Mouse (Mus musculus): ENCODE data around the gene Nhsl1. TPM values are rescaled to one million over a fixed set of nuclear protein-coding genes. Genes with fewer than 3 reads are reported as not detected.

The Nhsl1 gene
- total RNA-seq, 2 experiments from 2014 or later, result 14.5 to 21.3 TPM

- DNase-seq, result no peak
- intact Hi-C loops (cut with DNase I), result no loop called here
These were observed 22.1 kb downstream of the Nhsl1 start for GRCm38 (mm10) chr10:18340930-18341329.

DNA sequence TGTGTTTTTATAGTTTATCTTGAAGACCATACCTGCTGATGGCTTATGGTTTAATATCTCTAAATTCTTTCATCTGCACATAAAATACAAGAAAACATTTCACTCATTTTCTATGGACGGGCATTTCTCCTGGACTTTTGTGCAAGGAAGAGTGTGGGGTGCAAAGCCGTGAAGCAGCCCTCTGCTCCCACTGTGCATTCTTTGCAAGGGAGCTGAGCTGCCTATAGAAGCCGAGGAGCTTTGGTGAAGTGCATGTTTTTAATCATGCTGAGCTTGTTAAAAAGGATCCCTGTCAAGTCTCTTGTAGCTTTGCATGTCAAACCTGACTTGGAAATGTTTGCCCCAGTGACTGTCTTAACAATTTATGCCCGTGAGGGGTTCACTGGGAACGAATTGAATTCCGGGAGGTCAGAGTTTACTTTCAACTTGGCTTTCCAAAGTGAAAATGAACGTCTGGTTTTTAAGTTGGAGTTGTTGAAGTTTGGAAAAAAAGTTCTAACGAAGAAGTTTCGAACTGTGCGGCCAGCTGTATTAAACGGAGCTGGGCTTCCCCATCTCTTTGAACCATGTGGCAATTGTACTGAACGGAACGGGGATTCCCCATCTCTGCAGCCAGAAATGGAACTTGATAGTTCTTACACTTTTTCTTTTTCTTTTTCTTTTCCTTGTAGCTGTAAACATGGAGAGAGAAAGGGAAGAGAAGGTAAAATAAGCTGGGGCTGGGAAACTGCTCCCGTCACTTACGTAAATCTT, 22.8 kb downstream of the Nhsl1 start:
- intact Hi-C loops (cut with DNase I), result no loop called here
- no peak for DNase-seq

- intact Hi-C loops (cut with DNase I), result no loop called here
- no peak for DNase-seq
These were observed 28.4 kb downstream of the Nhsl1 start for GRCm38 (mm10) chr10:18347231-18347630.

DNA sequence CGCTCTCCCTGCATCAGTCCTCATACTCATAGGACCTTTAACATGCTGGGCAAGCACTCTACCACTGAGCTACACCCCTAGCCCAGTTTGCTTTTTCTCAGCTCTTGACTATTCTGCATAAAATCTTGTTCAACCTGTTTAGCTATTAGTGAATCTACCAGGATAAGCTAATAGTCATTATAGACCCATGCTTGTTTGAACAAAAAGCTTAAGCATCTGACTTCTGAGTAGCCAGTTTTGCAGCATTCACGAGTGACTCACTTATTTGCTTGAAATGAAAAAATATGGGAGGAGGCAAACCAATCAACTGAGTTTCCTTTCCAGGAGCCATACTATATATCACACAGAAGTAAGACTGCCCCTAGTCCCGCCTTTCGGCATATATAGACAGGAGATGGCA, 32.0 kb downstream of the Nhsl1 start:
- no peak for DNase-seq
- intact Hi-C loops (cut with DNase I), result no loop called here

DNA sequence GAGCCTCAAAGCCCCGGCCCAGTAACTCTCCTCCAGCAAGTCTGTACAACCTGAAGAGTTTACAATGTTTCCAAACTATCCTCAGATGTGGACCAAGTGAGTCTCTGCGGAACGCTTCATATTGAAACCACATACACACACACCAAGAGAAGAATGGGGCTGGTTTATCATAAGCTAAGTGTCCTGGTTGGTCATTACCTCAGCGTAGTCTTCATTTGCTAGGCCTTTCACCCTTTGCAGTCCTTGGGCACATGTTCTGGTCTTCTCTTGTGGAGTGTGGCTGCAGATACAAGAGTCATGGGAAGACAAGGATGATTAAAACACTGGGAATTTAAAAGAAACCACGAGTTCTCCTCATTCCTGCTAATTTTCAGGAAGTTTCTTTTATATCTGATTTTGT, 34.2 kb downstream of the Nhsl1 start:
- intact Hi-C loops (cut with DNase I), result no loop called here

GRCm38 (mm10) chr10:18354103-18354502, 35.3 kb downstream of the Nhsl1 start:
- intact Hi-C loops (cut with DNase I), result no loop called here
- DNase-seq, result no peak

More for the DNA sequence above, 34.2 kb downstream of the Nhsl1 start:
- no peak for DNase-seq

- no peak for DNase-seq
- intact Hi-C loops (cut with DNase I), result no loop called here
These were observed 37.7 kb downstream of the Nhsl1 start for GRCm38 (mm10) chr10:18356461-18356860.

GRCm38 (mm10) chr10:18357212-18357611, 38.4 kb downstream of the Nhsl1 start:
- no peak for DNase-seq
- intact Hi-C loops (cut with DNase I), result no loop called here

DNA sequence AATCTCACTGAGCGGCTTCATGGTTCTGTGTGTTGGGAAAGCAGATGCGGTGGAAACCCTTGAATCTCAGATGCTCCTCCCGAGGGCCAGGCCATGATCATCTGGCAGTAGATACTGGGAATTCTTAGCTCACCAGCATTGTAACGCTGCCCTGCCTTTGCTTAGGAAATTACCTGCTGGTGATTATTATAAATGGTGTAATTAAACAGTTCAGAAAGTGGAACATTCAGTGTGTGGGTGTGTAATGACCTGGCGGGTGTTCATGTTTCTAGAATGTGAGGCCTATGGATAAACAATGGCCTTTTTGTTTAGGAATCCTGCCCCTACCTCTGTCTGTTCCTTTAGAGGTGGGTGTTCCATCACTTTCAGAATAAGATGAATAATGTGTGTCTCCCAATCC, 39.7 kb downstream of the Nhsl1 start:
- DNase-seq, result no peak
- intact Hi-C loops (cut with DNase I), result no loop called here

DNA sequence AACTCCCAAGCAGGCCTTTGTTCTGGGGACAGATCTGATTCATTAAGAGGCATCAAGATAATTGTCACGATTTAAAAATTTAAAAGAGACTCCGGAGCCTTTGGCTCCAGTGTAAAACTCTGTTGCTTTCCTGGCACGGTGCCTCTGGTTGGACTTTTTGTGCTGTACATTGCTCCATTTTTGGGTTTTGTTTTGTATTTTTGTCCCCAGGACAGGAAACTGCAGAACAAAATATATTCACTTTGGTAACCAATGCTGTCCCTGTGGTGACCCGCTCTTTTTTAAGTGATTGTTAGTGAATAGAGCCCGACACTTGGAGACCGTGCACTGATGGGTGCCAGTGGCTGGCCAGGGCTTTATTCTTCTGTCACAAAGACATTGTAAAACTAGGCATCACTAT, 41.4 kb downstream of the Nhsl1 start:
- DNase-seq, result peak in 1 of 2 experiments; percentile 13
- intact Hi-C loops (cut with DNase I), result no loop called here

- DNase-seq, result no peak
- intact Hi-C loops (cut with DNase I), result no loop called here
These were observed 46.6 kb downstream of the Nhsl1 start for GRCm38 (mm10) chr10:18365432-18365831.

- DNase-seq, result no peak
- intact Hi-C loops (cut with DNase I), result no loop called here
These were observed 47.9 kb downstream of the Nhsl1 start for GRCm38 (mm10) chr10:18366697-18367096.

GRCm38 (mm10) chr10:18368111-18368510, 49.3 kb downstream of the Nhsl1 start:
- intact Hi-C loops (cut with DNase I), result no loop called here
- no peak for DNase-seq

DNA sequence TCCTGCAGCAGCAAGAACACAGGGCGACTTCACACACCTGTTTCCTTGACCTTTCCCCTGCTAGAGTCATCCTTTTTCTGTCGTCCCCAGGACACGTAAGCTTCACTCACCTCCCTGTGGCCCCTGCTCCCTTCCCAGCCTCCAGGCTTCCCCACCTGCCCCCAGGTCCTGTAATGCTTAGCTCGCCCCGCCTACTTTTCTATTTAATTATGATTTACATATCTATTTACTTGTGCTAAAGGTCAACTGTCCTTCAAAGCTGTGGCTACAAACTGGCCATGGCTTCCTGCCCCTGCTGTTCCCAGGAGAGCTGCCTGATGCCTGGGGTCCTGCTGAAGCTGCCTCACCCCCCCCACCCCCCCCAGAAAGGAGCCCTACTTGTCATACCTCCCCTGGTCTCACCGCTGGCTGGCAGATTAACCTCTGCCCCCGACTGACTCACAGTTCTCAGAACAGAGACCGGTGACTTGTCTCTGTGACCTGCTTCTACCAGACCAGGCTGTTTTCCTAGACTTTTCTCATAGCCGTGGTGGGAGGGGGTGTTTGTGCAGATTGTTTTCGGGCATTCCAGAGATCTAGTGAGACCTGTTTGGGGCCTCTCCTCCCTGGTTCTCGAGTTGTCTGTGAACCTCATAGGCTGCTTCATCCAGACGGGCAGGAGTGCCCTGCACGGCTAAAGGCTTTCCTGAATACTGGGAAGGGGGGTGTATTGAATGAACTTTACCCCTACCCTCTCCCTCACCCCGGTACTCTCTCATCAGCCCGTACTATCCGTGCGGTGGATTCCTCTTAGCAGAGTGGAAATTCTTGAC, 51.9 kb downstream of the Nhsl1 start:
- intact Hi-C loops (cut with DNase I), result no loop called here
- DNase-seq, result no peak

GRCm38 (mm10) chr10:18371866-18372265, 53.1 kb downstream of the Nhsl1 start:
- intact Hi-C loops (cut with DNase I), result no loop called here
- no peak for DNase-seq

- DNase-seq, result no peak
- intact Hi-C loops (cut with DNase I), result no loop called here
These were observed 56.5 kb downstream of the Nhsl1 start for GRCm38 (mm10) chr10:18375301-18375700.

- intact Hi-C loops (cut with DNase I), result loop anchor here (10.0 kb wide), 1 partner anchor 330 kb away; the partner anchor contains the start of gene Reps1
- DNase-seq, result no peak
These were observed 66.0 kb downstream of the Nhsl1 start for GRCm38 (mm10) chr10:18384766-18385165.

DNA sequence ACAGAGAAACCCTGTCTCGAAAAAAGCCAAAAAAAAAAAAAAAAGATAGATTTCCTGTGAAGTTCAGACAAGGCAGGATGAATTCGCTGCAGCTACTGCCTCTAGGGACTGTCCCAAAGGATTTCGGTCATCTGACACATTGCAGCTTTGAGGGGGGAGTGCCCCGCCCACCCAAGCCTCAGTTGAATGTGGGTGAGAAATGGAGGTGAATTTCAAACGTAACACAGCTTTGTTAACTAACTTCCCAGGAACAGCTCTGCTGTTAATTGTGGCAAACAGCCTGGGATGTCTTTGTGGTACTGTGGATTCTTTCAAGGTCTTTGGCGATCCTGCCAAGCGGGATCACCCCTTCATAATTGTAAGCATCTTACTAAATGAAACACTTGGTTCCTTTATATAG, 67.4 kb downstream of the Nhsl1 start:
- intact Hi-C loops (cut with DNase I), result loop anchor here (2.0 to 10.0 kb wide), 2 partner anchors 149 to 331 kb away; partner anchors contain the start of gene Reps1
- no peak for DNase-seq

DNA sequence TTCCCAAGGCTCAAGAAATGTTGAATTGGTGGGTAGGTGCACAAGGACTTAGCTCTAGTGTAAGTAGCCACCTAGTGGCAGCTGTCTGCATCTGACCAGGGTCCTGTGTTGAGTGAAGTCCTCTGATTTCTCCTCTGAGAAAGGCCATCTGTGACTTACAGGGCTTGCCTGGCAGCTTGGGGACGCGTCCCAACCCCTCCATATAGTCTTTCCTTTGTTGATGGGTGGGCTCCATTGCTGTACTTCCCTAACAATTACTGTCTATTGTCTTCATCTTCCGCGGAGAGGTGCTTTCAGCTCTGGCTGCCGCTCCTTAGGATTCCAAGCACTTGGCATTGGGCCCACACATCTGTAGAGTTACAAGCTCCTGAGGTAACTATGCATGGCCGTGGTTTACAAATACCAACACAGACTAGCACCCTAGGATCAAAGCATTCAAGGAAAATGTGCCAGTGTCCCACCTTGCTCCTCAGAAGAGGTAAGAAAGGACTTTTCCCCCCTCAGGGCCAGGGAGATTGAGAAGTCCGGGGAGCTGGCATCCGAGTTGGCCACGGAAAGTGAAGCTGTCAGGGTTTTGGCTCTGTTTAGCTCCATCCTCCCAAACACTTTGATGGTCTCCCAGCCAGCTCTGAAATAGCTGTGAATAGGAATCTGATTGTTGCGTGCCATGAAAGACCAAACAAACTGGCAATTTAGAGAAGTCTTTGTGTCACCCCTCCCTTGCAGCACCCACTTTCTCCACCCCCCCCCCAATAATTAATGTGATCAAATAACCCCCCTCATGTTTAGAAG, 70.2 kb downstream of the Nhsl1 start:
- DNase-seq, result peak; percentile 50 to 52
- intact Hi-C loops (cut with DNase I), result loop anchor here (2.0 to 10.0 kb wide), 2 partner anchors 70 to 334 kb away; partner anchors contain the start of genes Nhsl1 and Reps1

DNA sequence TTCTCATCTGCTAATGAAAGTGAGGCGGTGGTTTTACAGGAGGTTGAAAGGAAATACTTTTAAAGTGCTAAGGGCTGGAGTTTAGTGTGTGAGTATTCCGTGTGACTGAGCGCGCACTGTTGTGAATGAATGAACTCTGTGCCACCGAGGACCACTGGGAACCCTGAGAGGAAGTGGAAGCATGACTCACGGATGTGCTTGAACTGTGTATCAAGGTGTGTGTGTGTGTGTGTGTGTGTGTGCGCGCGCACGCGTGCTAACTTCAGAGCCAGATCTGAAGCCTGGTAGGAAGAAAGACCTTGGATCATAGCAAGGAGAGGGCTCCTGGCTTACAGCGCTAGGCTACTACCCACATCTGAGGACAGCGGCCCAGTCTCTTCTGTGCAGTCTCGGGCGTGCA, 71.2 kb downstream of the Nhsl1 start:
- no peak for DNase-seq
- intact Hi-C loops (cut with DNase I), result loop anchor here (5.0 kb wide), 1 partner anchor 212 kb away; no protein-coding TSS in a partner anchor

GRCm38 (mm10) chr10:18391608-18392007, 72.8 kb downstream of the Nhsl1 start:
- peak; percentile 62 to 63 for DNase-seq

More at GRCm38 (mm10) chr10:18391608-18392007, 72.8 kb downstream of the Nhsl1 start:
- intact Hi-C loops (cut with DNase I), result loop anchor here (1.0 to 5.0 kb wide), 4 partner anchors 37 to 211 kb away; no protein-coding TSS in a partner anchor
